Mouse (Mus musculus): ENCODE results near the gene Mettl26. TPM values are rescaled to one million over a fixed set of nuclear protein-coding genes. Genes with fewer than 3 reads are reported as not detected.

Gene Mettl26
- polyA plus RNA-seq, 2 experiments: 46.5 to 47.6 TPM

GRCm38 (mm10) chr17:25883268-25883667, 8.4 kb downstream of the Mettl26 start:
- no peak overlapping the region for H3K27ac ChIP-seq
- peaks cover 0 to 20% of the 10 kb centered on the region in 2 experiments; a peak in 3 of 4 replicates for H3K4me1 ChIP-seq (replicated peaks; ENCODE audit: control insufficient read depth in 2 of 2, insufficient read depth in 2 of 2, low read length in 1 of 2)
- H3K4me2 ChIP-seq (ENCODE audit: low read depth): no peak overlapping the region
- no peaks in the 10 kb centered on the region for H3K27me3 ChIP-seq (ENCODE audit: control insufficient read depth, insufficient read depth, low read length)
- TF ChIP-seq EP300 (IDR thresholded peaks at IDR 0.05; ENCODE audit: low read depth) (no peak), CTCF (IDR thresholded peaks at IDR 0.05; ENCODE audit: low read depth) (no peak)
- WGBS (ENCODE audit: insufficient replicate concordance): 85% methylated on average over 8 of the region's 8 CpGs
- no peak for DNase-seq (ENCODE audit: low read depth in 3 of 3, low spot score in 3 of 3)
- H3K9me3 ChIP-seq (ENCODE audit: control insufficient read depth, low read length): no peaks in the 10 kb centered on the region
- H3K9ac ChIP-seq (replicated peaks): no peak overlapping the region
- 0 out of 2 replicates have a peak, but pooled peaks cover 2% of the 10 kb centered on the region for H3K36me3 ChIP-seq (replicated peaks; ENCODE audit: control insufficient read depth, insufficient read depth, low read depth)
- H3K4me3 ChIP-seq (ENCODE audit: insufficient read depth in 1 of 2, low read depth in 2 of 2, low read length in 2 of 2): no peak overlapping the region
- no peak for ATAC-seq (ENCODE audit: insufficient read depth)

GRCm38 (mm10) chr17:25883824-25884223, 8.9 kb downstream of the Mettl26 start:
- ATAC-seq (ENCODE audit: insufficient read depth) (no peak), DNase-seq (ENCODE audit: low read depth in 3 of 3, low spot score in 3 of 3) (no peak)
- 82% methylated on average over 3 of the region's 3 CpGs for WGBS (ENCODE audit: insufficient replicate concordance)
- Histone ChIP-seq H3K36me3 (replicated peaks; ENCODE audit: control insufficient read depth, insufficient read depth, low read depth) (0 out of 2 replicates have a peak, but pooled peaks cover 2% of the 10 kb centered on the region), H3K4me3 (ENCODE audit: insufficient read depth in 1 of 2, low read depth in 2 of 2, low read length in 2 of 2) (no peak overlapping the region), H3K27me3 (ENCODE audit: control insufficient read depth, insufficient read depth, low read length) (no peaks in the 10 kb centered on the region), H3K27ac (no peak overlapping the region), H3K9ac (replicated peaks) (no peak overlapping the region), H3K9me3 (ENCODE audit: control insufficient read depth, low read length) (no peaks in the 10 kb centered on the region), H3K4me2 (ENCODE audit: low read depth) (no peak overlapping the region), H3K4me1 (replicated peaks; ENCODE audit: control insufficient read depth in 2 of 2, insufficient read depth in 2 of 2, low read length in 1 of 2) (peaks cover 0 to 20% of the 10 kb centered on the region in 2 experiments; a peak in 3 of 4 replicates)
- peak; percentile 40 for TF ChIP-seq CTCF (IDR thresholded peaks at IDR 0.05; ENCODE audit: low read depth)
- TF ChIP-seq EP300 (IDR thresholded peaks at IDR 0.05; ENCODE audit: low read depth): no peak

GRCm38 (mm10) chr17:25885636-25886035, 10.8 kb downstream of the Mettl26 start:
- H3K4me1 ChIP-seq (replicated peaks; ENCODE audit: control insufficient read depth in 2 of 2, insufficient read depth in 2 of 2, low read length in 1 of 2): peaks cover 0 to 20% of the 10 kb centered on the region in 2 experiments; a peak in 3 of 4 replicates
- no peak overlapping the region for H3K4me2 ChIP-seq (ENCODE audit: low read depth)
- H3K36me3 ChIP-seq (replicated peaks; ENCODE audit: control insufficient read depth, insufficient read depth, low read depth): 0 out of 2 replicates have a peak, but pooled peaks cover 2% of the 10 kb centered on the region
- ATAC-seq (ENCODE audit: insufficient read depth) (no peak), DNase-seq (ENCODE audit: low read depth in 3 of 3, low spot score in 3 of 3) (no peak)
- H3K27me3 ChIP-seq (ENCODE audit: control insufficient read depth, insufficient read depth, low read length): no peaks in the 10 kb centered on the region
- no peak overlapping the region for H3K9ac ChIP-seq (replicated peaks)
- H3K9me3 ChIP-seq (ENCODE audit: control insufficient read depth, low read length): no peaks in the 10 kb centered on the region
- TF ChIP-seq CTCF (IDR thresholded peaks at IDR 0.05; ENCODE audit: low read depth) (peak; percentile 77), EP300 (IDR thresholded peaks at IDR 0.05; ENCODE audit: low read depth) (no peak)
- 55% methylated on average over 4 of the region's 4 CpGs for WGBS (ENCODE audit: insufficient replicate concordance)
- no peak overlapping the region for H3K27ac ChIP-seq
- H3K4me3 ChIP-seq (ENCODE audit: insufficient read depth in 1 of 2, low read depth in 2 of 2, low read length in 2 of 2): no peak overlapping the region

- Histone ChIP-seq H3K27ac (no peak overlapping the region), H3K4me1 (replicated peaks; ENCODE audit: control insufficient read depth in 2 of 2, insufficient read depth in 2 of 2, low read length in 1 of 2) (peaks cover 0 to 9% of the 10 kb centered on the region in 2 experiments; a peak in 3 of 4 replicates), H3K9ac (replicated peaks) (no peak overlapping the region), H3K36me3 (replicated peaks; ENCODE audit: control insufficient read depth, insufficient read depth, low read depth) (0 out of 2 replicates have a peak, but pooled peaks cover 2% of the 10 kb centered on the region), H3K27me3 (ENCODE audit: control insufficient read depth, insufficient read depth, low read length) (no peaks in the 10 kb centered on the region), H3K9me3 (ENCODE audit: control insufficient read depth, low read length) (no peaks in the 10 kb centered on the region), H3K4me3 (ENCODE audit: insufficient read depth in 1 of 2, low read depth in 2 of 2, low read length in 2 of 2) (no peak overlapping the region), H3K4me2 (ENCODE audit: low read depth) (no peak overlapping the region)
- ATAC-seq (ENCODE audit: insufficient read depth) (no peak), DNase-seq (ENCODE audit: low read depth in 3 of 3, low spot score in 3 of 3) (no peak)
- TF ChIP-seq EP300 (IDR thresholded peaks at IDR 0.05; ENCODE audit: low read depth) (no peak), CTCF (IDR thresholded peaks at IDR 0.05; ENCODE audit: low read depth) (no peak)
These were observed 11.9 kb downstream of the Mettl26 start for GRCm38 (mm10) chr17:25886806-25887205.

- Histone ChIP-seq H3K9me3 (ENCODE audit: control insufficient read depth, low read length) (no peaks in the 10 kb centered on the region), H3K27me3 (ENCODE audit: control insufficient read depth, insufficient read depth, low read length) (no peaks in the 10 kb centered on the region), H3K27ac (no peak overlapping the region), H3K9ac (replicated peaks) (no peak overlapping the region), H3K4me2 (ENCODE audit: low read depth) (no peak overlapping the region), H3K4me3 (ENCODE audit: insufficient read depth in 1 of 2, low read depth in 2 of 2, low read length in 2 of 2) (no peak overlapping the region), H3K4me1 (replicated peaks; ENCODE audit: control insufficient read depth in 2 of 2, insufficient read depth in 2 of 2, low read length in 1 of 2) (peaks cover 0 to 2% of the 10 kb centered on the region in 2 experiments; a peak in 3 of 4 replicates), H3K36me3 (replicated peaks; ENCODE audit: control insufficient read depth, insufficient read depth, low read depth) (0 out of 2 replicates have a peak, but pooled peaks cover 2% of the 10 kb centered on the region)
- WGBS (ENCODE audit: insufficient replicate concordance): 69% methylated on average over 10 of the region's 10 CpGs
- DNase-seq (ENCODE audit: low read depth in 3 of 3, low spot score in 3 of 3): no peak
- TF ChIP-seq CTCF (IDR thresholded peaks at IDR 0.05; ENCODE audit: low read depth): no peak
- no peak for TF ChIP-seq EP300 (IDR thresholded peaks at IDR 0.05; ENCODE audit: low read depth)
- no peak for ATAC-seq (ENCODE audit: insufficient read depth)
These were observed 12.6 kb downstream of the Mettl26 start for GRCm38 (mm10) chr17:25887467-25887866.

Data from liver, embryonic 14.5 days (tissue).